Mouse (Mus musculus) neural tube, embryonic 15.5 days (tissue): ENCODE measurements at regions not wholly inside any gene's neighbourhood (a gene's known extent, or its start where the extent isn't known, plus 50 kb on each side); places are given as distances from the start of the nearest gene placed in this dataset.
A peak's percentile ranks its signal among the peaks of the same experiment; 100 is the strongest.

Experiments used
- ATAC-seq: fragments of 200-750 bp; cut with Nextera tagmentation; 2 replicates; pipeline ENCODE4 v1.8.0; 2017; ENCODE audit warnings: mild to moderate bottlenecking, moderate TSS enrichment, moderate library complexity; ENCODE audit not compliant: low FRiP score
- H3K27ac ChIP-seq: fragments of 300-500 bp; sonication (generic); replicated peaks from 2 replicates; pipeline ENCODE4 v1.5.1; 2015; ENCODE audit warnings: mild to moderate bottlenecking, inconsistent platforms
- H3K27me3 ChIP-seq: fragments of 300-500 bp; sonication (generic); replicated peaks from 2 replicates; pipeline ENCODE4 v1.6.1; 2015; ENCODE audit warnings: inconsistent platforms
- H3K36me3 ChIP-seq: fragments of 300-500 bp; sonication (generic); 2 replicates; pipeline ENCODE4 v1.6.1; 2015; ENCODE audit warnings: inconsistent platforms
- H3K4me1 ChIP-seq: fragments of 300-500 bp; sonication (generic); 2 replicates; pipeline ENCODE4 v1.6.1; 2015; ENCODE audit warnings: inconsistent platforms
- H3K4me2 ChIP-seq: fragments of 300-500 bp; sonication (generic); 2 replicates; pipeline ENCODE4 v1.6.1; 2015; ENCODE audit warnings: inconsistent platforms, mild to moderate bottlenecking, moderate library complexity
- H3K4me3 ChIP-seq: fragments of 300-500 bp; sonication (generic); replicated peaks from 2 replicates; pipeline ENCODE4 v1.5.1; 2015; ENCODE audit warnings: mild to moderate bottlenecking, inconsistent platforms
- H3K9ac ChIP-seq: fragments of 300-500 bp; sonication (generic); replicated peaks from 2 replicates; pipeline ENCODE4 v1.6.1; 2015; ENCODE audit warnings: mild to moderate bottlenecking, inconsistent platforms
- H3K9me3 ChIP-seq: fragments of 300-500 bp; sonication (generic); replicated peaks from 2 replicates; pipeline ENCODE4 v1.6.1; 2016; ENCODE audit warnings: inconsistent platforms
- WGBS: fragments of 180-500 bp; shearing (Covaris S2); methylation state at CpG from one replicate; pipeline ENCODE4 v1.1.7; 2015; ENCODE audit warnings: mixed read lengths; 5-methylcytosine and 5-hydroxymethylcytosine counted together

DNA sequence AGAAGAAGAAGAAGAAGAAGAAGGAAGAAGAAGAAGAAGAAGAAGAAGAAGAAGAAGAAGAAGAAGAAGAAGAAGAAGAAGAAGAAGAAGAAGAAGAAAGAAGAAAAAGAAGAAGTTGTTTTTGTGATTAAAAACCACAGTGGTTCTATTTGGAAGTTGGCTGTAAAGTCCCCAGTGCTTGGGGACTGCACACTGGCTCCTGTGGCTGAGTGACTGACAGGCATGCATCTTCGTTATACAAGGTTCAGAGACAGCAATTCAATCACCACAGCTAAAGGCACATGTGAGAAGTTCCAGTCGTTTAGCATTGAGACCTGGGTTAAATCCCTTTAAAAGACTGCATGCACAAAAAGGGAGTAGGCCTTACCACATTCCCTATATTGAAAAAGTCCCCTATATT lies 93.1 kb upstream of the Arhgap28 start:
- no peaks in the 10 kb centered on the region for H3K27me3 ChIP-seq
- H3K27ac ChIP-seq, result no peak overlapping the region
- H3K9me3 ChIP-seq, result no peaks in the 10 kb centered on the region
- H3K4me3 ChIP-seq, result no peak overlapping the region
- ATAC-seq, result no peak
- H3K4me2 ChIP-seq, result no peak overlapping the region
- H3K9ac ChIP-seq, result no peak overlapping the region
- WGBS, result 66% methylated on average over 2 of the region's 2 CpGs
- H3K36me3 ChIP-seq, result no peaks in the 10 kb centered on the region
- no peaks in the 10 kb centered on the region for H3K4me1 ChIP-seq

DNA sequence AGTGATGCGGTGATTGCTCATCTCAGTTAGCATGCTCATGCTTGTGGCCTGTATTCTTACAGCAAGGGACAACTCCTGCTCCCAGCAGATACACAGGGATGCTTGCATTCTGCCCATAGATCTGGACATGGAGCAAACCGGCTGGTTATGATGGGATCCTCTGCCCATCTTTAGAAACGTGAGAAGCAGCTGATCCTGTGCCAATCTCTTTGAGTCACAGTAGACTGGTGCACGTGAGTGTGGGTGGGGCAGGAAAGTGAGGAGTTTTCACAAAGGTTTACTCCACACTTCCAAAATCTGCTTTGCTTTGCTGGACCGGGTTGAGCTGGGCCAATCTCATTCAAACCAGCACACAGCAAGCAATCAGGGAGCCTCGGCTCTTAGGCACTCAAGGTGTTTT lies 93.5 kb upstream of the Arhgap28 start:
- WGBS, result 90% methylated on average over 6 of the region's 6 CpGs
- no peaks in the 10 kb centered on the region for H3K36me3 ChIP-seq
- no peak overlapping the region for H3K9ac ChIP-seq
- no peaks in the 10 kb centered on the region for H3K27me3 ChIP-seq
- no peak overlapping the region for H3K4me3 ChIP-seq
- no peak overlapping the region for H3K4me2 ChIP-seq
- H3K27ac ChIP-seq, result no peak overlapping the region
- ATAC-seq, result no peak
- H3K9me3 ChIP-seq, result no peaks in the 10 kb centered on the region
- H3K4me1 ChIP-seq, result no peaks in the 10 kb centered on the region

DNA sequence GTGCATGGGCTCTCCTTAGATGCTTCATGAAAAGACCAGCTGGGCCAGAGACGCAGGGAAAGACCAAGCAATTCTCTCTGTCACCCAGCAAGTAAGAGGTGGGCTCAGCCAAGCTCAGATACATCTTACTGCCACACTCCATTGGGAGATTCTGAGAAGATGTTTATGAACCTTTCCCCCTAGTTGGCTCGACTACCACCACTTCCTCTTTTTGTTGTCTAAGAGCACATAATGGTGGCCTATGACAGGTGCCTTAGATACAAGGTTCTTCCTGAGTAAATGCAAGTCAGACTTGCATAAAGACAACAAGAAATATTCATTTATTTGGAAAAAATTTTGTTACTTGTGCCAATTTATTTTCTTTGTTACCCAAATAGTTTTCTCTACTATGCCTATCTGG lies 96.2 kb upstream of the Arhgap28 start:
- H3K27ac ChIP-seq, result no peak overlapping the region
- no peaks in the 10 kb centered on the region for H3K4me1 ChIP-seq
- no peak overlapping the region for H3K4me2 ChIP-seq
- no peaks in the 10 kb centered on the region for H3K27me3 ChIP-seq
- H3K9ac ChIP-seq, result no peak overlapping the region
- WGBS, result 71% methylated on average over 2 of the region's 2 CpGs
- no peaks in the 10 kb centered on the region for H3K9me3 ChIP-seq
- no peak for ATAC-seq
- H3K4me3 ChIP-seq, result no peak overlapping the region
- no peaks in the 10 kb centered on the region for H3K36me3 ChIP-seq

DNA sequence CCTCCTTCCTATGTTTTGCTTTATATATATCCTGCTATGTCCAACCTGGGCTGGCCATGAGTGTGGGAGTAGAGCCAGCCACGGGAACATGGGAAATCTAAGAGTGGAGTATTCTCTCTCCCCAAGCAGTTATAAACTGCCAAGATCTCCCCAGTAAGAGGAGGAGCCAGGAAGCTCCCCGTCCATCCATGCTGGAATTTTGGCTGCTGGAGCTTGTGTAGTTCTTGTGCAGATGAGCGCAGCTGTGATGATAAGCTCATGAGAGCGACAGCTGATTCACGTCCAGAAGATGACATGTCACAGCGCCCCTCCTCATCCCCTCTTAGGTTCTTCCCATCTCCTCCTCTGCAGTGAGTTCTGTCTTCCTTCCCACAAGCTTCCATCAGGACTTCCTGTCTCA lies 99.4 kb upstream of the Arhgap28 start:
- no peak for ATAC-seq
- H3K27ac ChIP-seq, result no peak overlapping the region
- no peaks in the 10 kb centered on the region for H3K36me3 ChIP-seq
- no peaks in the 10 kb centered on the region for H3K4me1 ChIP-seq
- no peak overlapping the region for H3K4me3 ChIP-seq
- no peak overlapping the region for H3K4me2 ChIP-seq
- 84% methylated on average over 6 of the region's 6 CpGs for whole genome bisulfite sequencing
- H3K9ac ChIP-seq, result no peak overlapping the region
- H3K9me3 ChIP-seq, result no peaks in the 10 kb centered on the region
- H3K27me3 ChIP-seq, result no peaks in the 10 kb centered on the region

DNA sequence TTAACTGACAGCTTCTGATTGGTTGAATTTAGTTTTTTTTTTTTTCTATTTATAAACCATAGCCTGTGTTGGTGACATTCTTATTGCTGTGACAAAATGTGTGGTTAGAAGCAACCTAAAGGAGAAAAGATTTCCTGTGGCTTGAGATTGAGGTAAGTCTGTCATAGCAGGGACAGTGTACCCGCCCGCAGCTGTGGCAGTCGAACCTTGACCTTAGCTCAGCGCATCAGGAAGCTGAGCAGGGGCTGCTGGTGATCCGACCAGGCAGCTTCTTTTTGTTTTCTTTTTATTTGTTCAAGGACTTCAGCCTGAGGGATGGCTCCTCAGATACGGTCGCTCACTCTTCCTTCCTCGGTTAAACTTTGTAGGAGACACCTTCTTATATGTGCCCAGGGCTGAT lies 102.4 kb upstream of the Arhgap28 start:
- H3K4me1 ChIP-seq, result no peaks in the 10 kb centered on the region
- ATAC-seq, result no peak
- H3K36me3 ChIP-seq, result no peaks in the 10 kb centered on the region
- 80% methylated on average over 8 of the region's 8 CpGs for WGBS
- no peak overlapping the region for H3K4me3 ChIP-seq
- H3K9me3 ChIP-seq, result no peaks in the 10 kb centered on the region
- H3K27me3 ChIP-seq, result no peaks in the 10 kb centered on the region
- no peak overlapping the region for H3K27ac ChIP-seq
- no peak overlapping the region for H3K9ac ChIP-seq
- H3K4me2 ChIP-seq, result no peak overlapping the region

DNA sequence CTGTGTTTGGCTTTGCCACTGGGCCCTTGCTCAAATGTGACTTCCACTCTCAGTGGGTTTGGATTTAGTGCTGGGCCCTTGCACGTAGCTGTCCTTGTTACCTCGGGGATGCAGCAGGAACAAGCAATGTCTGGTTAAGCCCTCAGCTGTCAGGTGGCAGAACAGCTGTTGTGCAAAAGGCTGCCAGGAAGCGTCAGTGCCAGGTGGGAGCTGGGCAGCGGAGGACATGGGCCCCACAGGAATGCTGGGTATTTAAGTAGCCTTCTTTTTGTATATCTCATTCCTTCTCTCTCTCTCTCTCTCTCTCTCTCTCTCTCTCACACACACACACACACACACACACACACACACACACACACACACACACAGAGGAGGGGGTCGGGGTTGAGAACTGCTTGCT lies 104.0 kb upstream of the Arhgap28 start:
- Histone ChIP-seq H3K9me3 (no peaks in the 10 kb centered on the region), H3K27me3 (no peaks in the 10 kb centered on the region), H3K36me3 (no peaks in the 10 kb centered on the region), H3K9ac (no peak overlapping the region), H3K4me1 (peaks cover 8% of the 10 kb centered on the region; the same call in 1 of the 2 replicates), H3K4me2 (no peak overlapping the region), H3K27ac (no peak overlapping the region), H3K4me3 (no peak overlapping the region)
- no peak for ATAC-seq
- WGBS, result 78% methylated on average over 5 of the region's 5 CpGs

DNA sequence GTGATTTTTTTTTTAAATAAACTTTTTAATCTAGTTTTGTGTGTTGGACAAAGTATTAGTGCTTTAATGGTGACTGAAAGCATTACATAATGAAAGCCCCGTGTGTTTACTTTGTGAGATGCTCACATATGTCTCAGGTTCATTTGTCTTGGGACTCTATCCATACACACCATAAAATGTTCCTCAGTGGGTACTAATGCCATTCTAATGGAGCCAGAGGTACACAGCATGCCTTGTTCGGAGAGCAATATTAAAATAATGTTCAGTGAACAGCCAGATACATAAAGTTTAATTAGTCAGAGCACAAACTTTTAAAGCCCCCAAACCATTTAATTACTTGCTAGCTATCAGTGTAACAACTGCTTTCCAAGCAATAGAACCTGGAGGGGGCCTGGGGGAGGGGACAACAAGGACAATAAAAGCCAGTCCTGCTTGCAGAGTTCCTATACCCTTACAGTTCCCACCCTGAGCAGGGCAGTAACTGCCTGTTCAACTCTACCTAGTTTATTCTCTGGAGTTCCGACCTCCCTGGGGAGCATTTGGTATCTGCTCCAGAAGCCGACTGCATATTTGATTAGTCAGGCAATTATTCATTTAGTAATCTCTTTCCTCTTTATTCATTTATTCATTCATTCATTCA lies 108.0 kb upstream of the Arhgap28 start:
- Histone ChIP-seq H3K9ac (no peak overlapping the region), H3K27me3 (no peaks in the 10 kb centered on the region), H3K27ac (no peak overlapping the region), H3K4me1 (peaks cover 8% of the 10 kb centered on the region; the same call in 1 of the 2 replicates), H3K36me3 (no peaks in the 10 kb centered on the region), H3K4me2 (no peak overlapping the region), H3K4me3 (no peak overlapping the region), H3K9me3 (no peaks in the 10 kb centered on the region)
- 30% methylated on average over 4 of the region's 4 CpGs for WGBS
- ATAC-seq, result 0 out of 2 replicates have a peak, but pooled peaks have one; percentile 47

DNA sequence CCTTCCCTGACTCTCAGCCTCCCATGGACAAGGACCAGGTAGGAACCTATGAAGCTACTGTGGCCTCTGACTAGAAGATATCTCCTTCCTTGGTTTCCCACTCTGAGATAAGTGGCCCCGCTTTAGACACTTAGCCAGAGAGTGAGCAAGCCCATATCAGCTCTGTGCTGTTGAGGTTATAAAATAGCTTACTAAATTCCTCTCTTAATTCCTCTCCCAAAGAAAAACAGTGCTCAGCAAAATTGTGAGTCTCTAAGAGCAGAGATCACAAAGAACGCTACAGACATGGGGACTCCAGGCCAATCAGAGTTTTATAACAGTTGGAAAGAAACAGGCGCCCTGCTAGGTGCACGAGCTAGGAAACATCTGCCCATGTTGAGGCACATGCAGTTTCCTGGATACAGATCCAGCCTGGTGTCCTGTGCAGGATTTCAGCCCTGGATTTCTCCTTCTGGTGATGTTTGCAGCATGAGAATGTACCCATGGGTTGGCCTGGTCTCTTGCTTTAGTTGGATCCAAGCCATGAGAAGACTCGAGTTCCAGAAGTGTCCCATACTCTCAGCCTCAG lies 108.9 kb upstream of the Arhgap28 start:
- Histone ChIP-seq H3K4me1 (peaks cover 8% of the 10 kb centered on the region; the same call in 1 of the 2 replicates), H3K9ac (no peak overlapping the region), H3K9me3 (no peaks in the 10 kb centered on the region), H3K27me3 (no peaks in the 10 kb centered on the region), H3K4me2 (no peak overlapping the region), H3K27ac (no peak overlapping the region), H3K4me3 (no peak overlapping the region), H3K36me3 (no peaks in the 10 kb centered on the region)
- 63% methylated on average over 5 of the region's 5 CpGs for WGBS
- no peak for ATAC-seq

DNA sequence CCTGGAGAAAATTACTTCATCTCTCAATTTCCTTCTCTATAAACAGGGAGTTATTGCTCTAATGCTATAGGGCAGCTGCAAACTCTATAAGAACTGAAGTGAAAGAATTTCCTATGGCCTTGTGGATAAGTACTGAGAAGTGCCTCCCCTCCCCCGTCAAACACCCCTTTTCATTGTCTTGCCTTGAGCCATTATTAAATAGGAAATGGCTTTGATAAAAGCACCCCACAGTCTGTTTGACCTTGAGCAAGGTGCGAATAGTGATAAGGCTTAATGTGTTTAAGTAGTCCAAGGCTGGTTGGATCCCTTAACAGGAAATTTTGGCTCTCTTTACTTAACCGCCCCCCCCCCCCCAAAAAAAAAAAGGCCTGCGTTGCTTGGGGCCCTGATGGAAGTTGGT lies 111.7 kb upstream of the Arhgap28 start:
- Histone ChIP-seq H3K4me1 (peaks cover 8% of the 10 kb centered on the region; the same call in 1 of the 2 replicates), H3K27me3 (no peaks in the 10 kb centered on the region), H3K36me3 (no peaks in the 10 kb centered on the region), H3K27ac (no peak overlapping the region), H3K4me2 (no peak overlapping the region), H3K9me3 (no peaks in the 10 kb centered on the region), H3K4me3 (no peak overlapping the region), H3K9ac (no peak overlapping the region)
- ATAC-seq, result no peak
- 93% methylated on average over 3 of the region's 4 CpGs for WGBS

DNA sequence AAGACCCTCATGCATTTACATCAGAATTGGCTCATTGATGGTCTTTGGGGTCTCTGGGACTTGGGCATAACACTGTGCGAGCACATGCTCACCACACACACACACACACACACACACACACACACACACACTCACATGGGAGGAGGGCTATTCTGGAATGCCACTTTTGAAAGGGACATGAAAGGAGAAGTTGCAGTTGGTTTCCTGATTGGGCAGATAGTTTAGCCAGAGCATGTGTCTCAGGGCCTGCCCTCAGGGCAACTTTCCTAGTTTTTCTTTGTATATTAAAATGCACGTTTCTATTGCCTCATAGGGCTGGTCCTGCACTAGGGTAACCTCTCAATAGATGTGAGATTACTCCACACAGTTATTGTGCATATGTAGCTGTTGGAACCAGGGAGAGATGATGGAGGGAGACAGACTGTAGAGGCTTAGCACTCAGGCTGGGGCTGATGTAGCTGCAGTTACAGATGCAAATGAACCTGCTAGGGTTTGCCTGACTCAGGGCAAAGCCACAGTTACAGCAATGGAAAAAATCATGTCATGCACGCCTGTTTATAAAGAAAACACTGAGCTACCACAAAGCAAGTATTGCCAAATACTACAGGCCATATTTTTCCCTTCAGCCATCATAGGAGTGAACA lies 115.3 kb upstream of the Arhgap28 start:
- no peak for ATAC-seq
- H3K27ac ChIP-seq, result no peak overlapping the region
- H3K4me3 ChIP-seq, result no peak overlapping the region
- no peaks in the 10 kb centered on the region for H3K9me3 ChIP-seq
- H3K4me2 ChIP-seq, result no peak overlapping the region
- H3K36me3 ChIP-seq, result no peaks in the 10 kb centered on the region
- H3K4me1 ChIP-seq, result no peaks in the 10 kb centered on the region
- no peaks in the 10 kb centered on the region for H3K27me3 ChIP-seq
- H3K9ac ChIP-seq, result no peak overlapping the region
- 70% methylated on average over 3 of the region's 3 CpGs for WGBS

DNA sequence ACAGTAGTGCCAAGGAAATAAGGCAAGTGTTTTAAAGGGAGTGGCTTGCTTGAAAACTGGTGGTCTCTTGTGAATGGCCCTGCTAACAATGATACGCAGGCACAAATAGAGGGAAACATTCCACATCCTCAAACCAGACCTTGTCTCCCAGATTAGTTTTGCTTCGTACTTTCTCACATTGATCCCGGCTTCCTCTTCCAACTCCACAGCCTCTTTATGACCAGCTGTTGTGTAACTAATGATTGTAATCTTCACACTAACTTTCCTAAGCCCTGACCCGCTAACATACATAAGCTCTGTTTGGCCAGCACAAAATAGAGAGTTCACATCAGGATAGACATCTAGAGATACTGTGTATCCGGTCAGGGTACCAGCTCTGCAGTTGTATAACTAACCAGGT lies 116.3 kb upstream of the Arhgap28 start:
- Histone ChIP-seq H3K27me3 (no peaks in the 10 kb centered on the region), H3K9me3 (no peaks in the 10 kb centered on the region), H3K4me2 (no peak overlapping the region), H3K4me1 (no peaks in the 10 kb centered on the region), H3K9ac (no peak overlapping the region), H3K4me3 (no peak overlapping the region), H3K36me3 (no peaks in the 10 kb centered on the region), H3K27ac (no peak overlapping the region)
- WGBS, result 90% methylated on average over 5 of the region's 5 CpGs
- ATAC-seq, result no peak

DNA sequence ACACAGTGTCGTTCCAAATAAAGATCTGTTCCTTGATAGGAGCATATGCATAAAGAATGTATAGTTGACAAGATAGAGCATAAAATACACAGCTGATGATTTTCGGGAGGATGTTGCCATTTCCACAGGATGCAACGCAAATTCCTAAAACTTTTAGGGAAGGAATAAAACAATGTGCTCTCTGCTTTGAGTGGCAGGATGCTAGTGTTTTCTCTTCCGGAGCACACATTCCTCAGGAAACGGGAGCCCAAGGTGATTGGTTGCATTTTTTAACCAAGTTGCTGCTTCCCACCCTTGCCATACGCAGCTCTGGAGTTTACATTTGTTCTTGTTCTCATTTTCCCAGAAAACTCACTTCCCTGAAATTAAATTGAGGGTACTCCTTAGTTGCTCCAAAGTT lies 116.8 kb upstream of the Arhgap28 start:
- Histone ChIP-seq H3K4me3 (no peak overlapping the region), H3K4me2 (no peak overlapping the region), H3K4me1 (no peaks in the 10 kb centered on the region), H3K27me3 (no peaks in the 10 kb centered on the region), H3K9ac (no peak overlapping the region), H3K27ac (no peak overlapping the region), H3K36me3 (no peaks in the 10 kb centered on the region), H3K9me3 (no peaks in the 10 kb centered on the region)
- ATAC-seq, result no peak
- 88% methylated on average over 6 of the region's 6 CpGs for WGBS
